Mouse (Mus musculus): ENCODE measurements around the gene Slc22a23.
"Not testable (repeated sequence)": the region's sequence is repeated elsewhere in the genome, so short reads cannot be mapped to it uniquely, and the experiment has no call there.

Gene Slc22a23

GRCm38 (mm10) chr13:34345128-34346085 is at the start of gene Slc22a23:
Gene Slc22a23 (minus strand): TSS chr13:34345182.
- DNase-seq (ENCODE audit: low spot score in 2 of 2) = peak; percentile 57 to 77

DNA sequence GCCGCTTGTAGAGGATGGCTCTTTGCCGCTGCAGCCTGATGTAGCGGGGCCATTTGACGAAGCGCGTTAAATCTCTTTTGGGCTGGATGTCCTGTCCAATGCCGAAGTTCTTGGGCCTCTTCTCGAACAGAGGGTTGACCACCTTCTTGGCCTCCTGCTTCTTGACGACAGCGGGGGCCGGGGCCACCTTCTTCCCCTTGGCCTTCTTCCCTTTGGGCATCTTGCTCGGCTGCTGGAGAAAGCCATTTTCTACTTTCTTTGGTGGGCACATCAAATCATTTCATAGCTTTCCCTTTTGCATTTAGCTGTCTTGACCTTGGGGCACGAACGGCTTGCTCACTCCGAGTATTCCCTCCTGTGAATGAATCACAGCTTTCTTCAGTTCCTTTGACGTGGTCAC is 49.3 kb upstream of the Slc22a23 start:
- not testable (repeated sequence) for DNase-seq (ENCODE audit: low spot score in 2 of 2)

DNA sequence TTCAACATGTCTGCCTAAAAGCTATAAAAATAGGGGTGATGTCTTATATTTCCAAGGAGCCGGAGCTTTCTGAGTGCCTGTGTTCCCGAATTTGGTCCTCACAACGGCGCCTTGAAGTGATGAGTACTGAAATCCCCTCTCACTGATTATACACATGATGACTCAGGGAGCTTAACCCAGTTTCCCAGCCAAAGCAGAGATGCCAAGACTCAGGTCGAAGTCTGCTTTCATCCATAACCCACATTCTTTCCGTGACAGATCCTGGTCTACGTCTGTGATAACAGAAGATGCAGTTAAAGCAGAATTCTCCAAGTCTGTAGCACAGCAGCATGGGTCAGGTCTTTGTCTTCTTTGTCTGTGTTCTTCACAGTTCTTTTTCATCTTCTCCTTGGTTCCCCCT is 47.4 kb upstream of the Slc22a23 start:
- no peak for DNase-seq (ENCODE audit: low spot score in 2 of 2)

- no peak for DNase-seq (ENCODE audit: low spot score in 2 of 2)
These were observed 43.2 kb upstream of the Slc22a23 start for GRCm38 (mm10) chr13:34388219-34388618.

DNA sequence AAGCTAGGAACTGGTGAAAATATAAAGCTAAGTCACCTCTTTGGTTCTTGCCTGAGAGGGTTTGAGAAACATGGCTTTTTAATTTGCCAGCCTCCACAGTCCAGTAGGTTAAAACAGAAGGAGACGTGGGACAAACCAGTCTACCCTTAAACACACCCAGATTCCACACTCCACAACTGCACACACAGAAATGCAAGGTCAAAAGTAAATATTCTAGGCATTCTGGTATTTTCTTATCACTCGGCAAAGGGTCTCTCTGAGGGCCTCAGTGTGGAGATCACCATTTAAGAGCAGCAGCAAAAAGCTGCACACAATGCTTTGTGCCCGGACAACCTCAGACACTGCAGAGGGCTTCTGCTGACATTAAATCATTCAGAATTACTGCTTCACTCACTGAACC is 38.4 kb upstream of the Slc22a23 start:
- no peak for DNase-seq (ENCODE audit: low spot score in 2 of 2)

DNA sequence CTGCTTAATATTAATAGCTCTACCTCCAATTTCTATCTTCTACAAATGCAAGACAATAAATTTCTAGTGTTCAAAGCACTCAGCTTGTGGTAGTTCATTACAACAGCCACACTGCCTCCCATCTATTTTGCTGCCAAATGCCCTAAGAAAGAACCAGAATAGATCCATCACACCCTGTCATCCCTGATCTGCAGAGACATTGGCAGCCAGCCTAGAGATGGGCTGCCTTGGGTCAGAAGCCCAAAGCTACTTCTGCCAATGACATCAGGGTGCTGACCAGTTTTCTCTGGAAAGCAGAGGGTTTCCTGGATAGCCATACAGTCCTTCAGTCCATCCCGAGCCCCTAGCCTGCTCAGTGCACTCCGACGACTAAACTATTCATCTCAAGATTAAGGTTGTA is 33.9 kb upstream of the Slc22a23 start:
- DNase-seq (ENCODE audit: low spot score in 2 of 2) = no peak

DNA sequence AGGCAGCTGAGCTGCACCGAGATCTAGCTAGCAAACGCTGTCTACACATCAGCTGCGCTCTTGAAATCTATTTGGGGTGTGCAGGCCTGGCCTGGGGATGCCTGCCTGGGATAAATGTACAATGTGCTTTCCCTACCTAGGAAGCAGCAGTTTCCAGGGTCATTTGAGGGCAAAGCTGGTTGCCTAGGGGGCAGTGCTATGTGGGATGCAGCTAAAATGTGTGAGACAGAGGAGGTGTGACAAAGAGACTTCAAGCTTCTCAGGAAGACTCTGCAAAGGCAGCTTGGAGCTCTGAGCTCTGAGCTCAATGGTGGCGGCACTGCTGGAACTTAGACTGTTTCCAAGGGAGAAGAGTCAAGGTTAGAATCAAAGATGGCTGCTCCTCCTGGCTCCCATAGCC is 30.2 kb upstream of the Slc22a23 start:
- peak; percentile 17 to 39 for DNase-seq (ENCODE audit: low spot score in 2 of 2)

- DNase-seq (ENCODE audit: low spot score in 2 of 2) = no peak
These were observed 28.0 kb upstream of the Slc22a23 start for GRCm38 (mm10) chr13:34372870-34373478.

DNA sequence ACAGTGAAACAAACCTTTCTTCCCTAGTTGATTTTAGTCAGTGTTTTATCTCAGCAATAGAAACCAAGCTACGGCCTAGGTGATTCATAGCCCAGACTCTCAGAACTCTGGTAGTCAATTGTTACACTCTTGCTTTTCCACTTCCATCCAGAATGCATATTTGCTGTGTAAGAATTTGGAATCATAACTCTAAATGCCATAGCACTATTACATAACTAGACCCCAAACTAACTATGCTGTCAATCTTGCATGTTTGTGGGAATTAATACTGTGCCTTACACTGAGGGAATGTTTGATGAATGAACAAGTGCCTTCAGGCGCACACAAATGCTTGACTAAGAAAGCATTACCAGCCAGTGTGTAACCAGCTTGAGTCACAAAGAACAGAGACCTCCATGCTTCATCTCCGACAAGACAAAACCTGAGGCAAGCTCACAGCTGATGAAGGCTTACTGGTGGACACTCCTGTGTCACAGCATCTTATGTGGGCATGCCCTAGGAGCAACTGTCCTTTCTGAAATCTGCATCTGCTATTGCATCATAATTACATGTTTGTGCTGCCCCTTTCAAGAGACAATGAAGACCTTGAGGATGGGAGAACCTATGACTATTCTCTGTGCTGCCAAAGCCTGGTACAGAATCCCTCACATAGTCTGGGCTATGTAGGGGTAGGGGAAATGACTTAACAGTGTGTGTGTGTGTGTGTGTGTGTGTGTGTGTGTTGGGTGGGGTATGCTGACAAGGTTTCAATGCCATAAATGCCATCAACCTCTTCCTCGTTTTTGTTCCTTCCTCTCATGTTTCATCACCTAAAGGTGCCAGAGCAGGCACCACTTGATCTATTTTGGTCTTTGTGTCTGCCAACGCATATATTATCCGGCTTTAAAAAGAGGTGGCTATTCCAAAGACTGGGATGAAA is 27.2 kb upstream of the Slc22a23 start:
- DNase-seq (ENCODE audit: low spot score in 2 of 2) = no peak

DNA sequence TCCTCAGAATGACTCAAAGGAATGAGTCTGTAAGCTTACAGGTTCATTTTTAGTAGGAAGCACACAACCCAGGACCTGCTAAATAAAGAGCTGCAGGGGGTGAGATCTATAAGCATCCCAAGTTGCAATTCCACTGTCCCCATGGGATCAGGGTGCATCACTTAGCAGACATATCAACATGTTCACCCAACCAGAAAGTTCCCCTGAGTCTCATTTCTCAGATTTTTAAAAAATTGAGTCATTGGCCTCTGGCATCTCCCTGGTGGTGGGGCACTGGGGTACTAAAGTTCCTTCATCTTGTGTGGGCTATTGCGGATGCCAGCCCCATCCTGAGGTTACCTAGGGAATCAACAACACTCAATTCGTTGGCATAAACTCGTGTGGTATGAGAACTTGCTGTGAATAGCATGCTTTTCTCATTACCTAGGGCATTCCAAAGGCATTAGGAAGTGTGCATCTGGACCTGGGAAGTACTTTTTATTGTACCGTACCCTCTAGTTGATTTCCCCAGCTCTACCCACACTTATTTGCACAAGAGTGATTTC is 25.4 kb upstream of the Slc22a23 start:
- DNase-seq (ENCODE audit: low spot score in 2 of 2) = no peak

DNA sequence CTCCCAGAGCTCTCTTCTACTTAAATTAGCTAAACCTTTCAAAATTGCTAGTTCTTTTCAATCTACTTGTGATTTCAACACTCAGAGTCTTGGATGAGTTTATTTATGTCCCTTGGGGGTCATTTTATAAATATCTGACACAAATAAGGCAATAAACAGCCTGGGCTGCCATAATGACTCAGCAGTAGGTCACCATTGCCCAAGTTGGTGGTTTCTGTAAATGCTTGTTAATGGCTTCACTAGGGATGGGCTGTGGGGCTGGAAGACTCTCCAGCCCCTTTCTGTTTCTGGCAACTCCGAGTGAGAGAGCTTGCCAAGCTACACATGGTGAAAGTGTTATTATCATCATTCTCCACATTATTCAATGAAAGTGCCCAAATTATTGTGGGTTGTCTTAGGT is 20.2 kb upstream of the Slc22a23 start:
- no peak for DNase-seq (ENCODE audit: low spot score in 2 of 2)

DNA sequence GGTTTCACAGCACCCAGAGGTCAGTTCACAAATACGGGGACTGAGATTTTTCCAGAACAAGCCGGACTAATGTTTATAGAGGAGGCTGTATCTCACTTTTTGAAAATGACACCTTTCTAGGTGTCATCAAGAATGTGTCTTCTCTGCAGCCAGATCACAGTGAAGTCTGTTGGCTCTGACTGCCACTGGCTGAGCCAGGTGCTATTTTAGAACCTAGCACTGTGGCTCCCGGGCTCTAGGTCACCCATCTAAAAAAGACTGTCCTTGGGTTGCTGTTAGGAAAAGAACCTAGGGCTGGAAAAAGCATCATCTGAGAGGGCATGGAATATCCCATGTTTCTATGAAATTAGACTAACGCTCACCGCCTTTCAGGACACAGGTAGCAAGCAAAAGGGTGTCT is 10.7 kb upstream of the Slc22a23 start:
- DNase-seq (ENCODE audit: low spot score in 2 of 2) = no peak

GRCm38 (mm10) chr13:34354830-34355624 is 10.0 kb upstream of the Slc22a23 start:
- DNase-seq (ENCODE audit: low spot score in 2 of 2) = no peak

DNA sequence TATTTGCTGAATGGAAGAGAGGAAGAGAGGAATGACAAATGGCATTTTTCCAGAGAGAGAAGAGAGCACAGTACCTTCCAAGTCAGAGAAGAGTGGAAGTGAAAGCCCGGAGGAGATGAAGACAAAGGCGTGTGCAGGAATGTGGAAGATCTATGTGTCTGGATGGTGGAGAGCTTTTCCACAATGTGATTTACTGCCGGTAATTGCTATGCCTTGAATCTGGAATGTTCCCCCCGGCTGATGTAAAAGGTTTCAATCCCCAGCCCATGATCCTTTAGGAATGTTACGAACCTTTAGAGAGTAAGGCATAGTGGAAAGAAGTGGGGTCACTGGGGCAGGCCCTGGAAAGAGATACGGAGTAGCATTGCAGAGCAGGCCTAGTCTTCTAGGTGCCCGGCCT is 8.3 kb upstream of the Slc22a23 start:
- DNase-seq (ENCODE audit: low spot score in 2 of 2) = no peak

DNA sequence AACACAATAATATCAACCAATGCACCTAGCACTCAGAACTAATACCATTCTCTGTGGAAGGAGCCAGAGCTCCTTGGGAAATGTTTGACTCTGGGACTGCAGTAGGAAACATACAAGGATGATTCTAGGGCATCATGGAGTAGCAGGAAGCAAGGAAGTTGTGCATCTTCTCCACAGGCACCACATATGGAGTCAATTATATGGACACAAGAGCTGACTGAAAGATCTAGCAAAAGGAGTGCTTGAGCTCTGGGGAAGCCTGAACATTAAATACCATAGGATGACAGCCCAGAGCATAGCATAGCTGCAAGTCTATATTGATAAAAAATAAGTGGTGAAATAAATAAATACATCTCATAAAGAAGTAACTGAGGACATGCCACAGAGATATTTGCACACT is 6.5 kb upstream of the Slc22a23 start:
- DNase-seq (ENCODE audit: low spot score in 2 of 2) = no peak

GRCm38 (mm10) chr13:34347960-34348889 is 3.2 kb upstream of the Slc22a23 start:
- no peak for DNase-seq (ENCODE audit: low spot score in 2 of 2)

- no peak for DNase-seq (ENCODE audit: low spot score in 2 of 2)
These were observed 1.8 kb upstream of the Slc22a23 start for GRCm38 (mm10) chr13:34346748-34347147.

DNA sequence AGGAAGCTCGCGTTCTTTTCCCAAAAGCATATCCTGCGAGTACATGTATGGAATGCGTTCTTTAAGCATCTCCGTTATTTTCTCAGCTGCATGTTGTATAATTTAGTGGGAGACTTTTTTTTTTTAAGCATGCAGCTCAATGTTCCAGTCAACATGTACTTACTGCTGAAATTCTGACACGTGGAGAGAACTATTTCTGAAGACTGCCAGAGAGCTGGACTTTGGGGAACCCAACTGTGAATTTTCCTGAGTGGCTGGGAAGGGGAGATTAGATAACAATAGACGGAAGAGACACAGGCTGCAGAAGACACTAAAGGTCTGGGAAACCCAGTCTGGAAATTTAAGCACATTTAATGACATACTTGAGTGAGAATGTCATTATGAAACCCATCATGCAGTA is 1.3 kb upstream of the Slc22a23 start:
- no peak for DNase-seq (ENCODE audit: low spot score in 2 of 2)

- peak in 1 of 2 experiments; percentile 48 for DNase-seq (ENCODE audit: low spot score in 2 of 2)
These were observed 430 bp downstream of the Slc22a23 start for GRCm38 (mm10) chr13:34344376-34345127.
